Mouse (Mus musculus) hindbrain, embryonic 11.5 days (tissue): ENCODE results near the gene Olfr1324. TPM values are rescaled to one million over a fixed set of nuclear protein-coding genes. Genes with fewer than 3 reads are reported as not detected.
"Not testable (repeated sequence)": the region's sequence is repeated elsewhere in the genome, so short reads cannot be mapped to it uniquely, and the experiment has no call there.

Experiments
- ATAC-seq: fragments of 200-750 bp; cut with Nextera tagmentation; 2 replicates; pipeline ENCODE4 v1.8.0; 2017; ENCODE audit warnings: mild to moderate bottlenecking, moderate TSS enrichment, moderate library complexity; ENCODE audit not compliant: low FRiP score
- DNase-seq: peaks from one replicate; pipeline ENCODE4 v3.0.0-alpha.2; 2015; ENCODE audit warnings: low spot score
- H3K27ac ChIP-seq: fragments of 300-500 bp; sonication (generic); 2 replicates; pipeline ENCODE4 v1.5.1; 2014; ENCODE audit warnings: mild to moderate bottlenecking, low read depth, low read length
- H3K27me3 ChIP-seq: fragments of 300-500 bp; sonication (generic); 2 replicates; pipeline ENCODE4 v1.6.1; 2014; ENCODE audit warnings: mild to moderate bottlenecking, low read length, moderate library complexity, mixed read lengths; ENCODE audit not compliant: control insufficient read depth, insufficient read depth
- H3K36me3 ChIP-seq: fragments of 300-500 bp; sonication (generic); 2 replicates; pipeline ENCODE4 v1.6.1; 2014; ENCODE audit warnings: mild to moderate bottlenecking, low read length, moderate library complexity, mixed read lengths; ENCODE audit not compliant: control insufficient read depth, insufficient read depth
- H3K4me1 ChIP-seq: fragments of 300-500 bp; sonication (generic); replicated peaks from 2 replicates; pipeline ENCODE4 v1.6.1; 2014; ENCODE audit warnings: low read length, mixed read lengths; ENCODE audit not compliant: control insufficient read depth, insufficient read depth
- H3K4me2 ChIP-seq: fragments of 300-500 bp; sonication (generic); replicated peaks from 2 replicates; pipeline ENCODE4 v1.6.1; 2014; ENCODE audit warnings: mild to moderate bottlenecking, low read depth, low read length
- H3K4me3 ChIP-seq: fragments of 300-500 bp; sonication (generic); 2 replicates; pipeline ENCODE4 v1.5.1; 2014; ENCODE audit warnings: low read depth, low read length
- H3K9ac ChIP-seq: fragments of 300-500 bp; sonication (generic); 2 replicates; pipeline ENCODE4 v1.6.1; 2014; ENCODE audit warnings: low read depth, low read length
- H3K9me3 ChIP-seq: fragments of 300-500 bp; sonication (generic); 2 replicates; pipeline ENCODE4 v1.6.1; 2016; ENCODE audit warnings: low read length; ENCODE audit not compliant: control insufficient read depth
- WGBS: fragments of 180-500 bp; shearing (Covaris S2); extraction: QIAGEN DNeasy Blood & Tissue Kit; methylation state at CpG from one replicate; pipeline ENCODE4 v1.1.7; 2014; 5-methylcytosine and 5-hydroxymethylcytosine counted together
- polyA plus RNA-seq: library from polyadenylated mRNA; unstranded; fragments of >200 nt; fragmentation: Nextera tagmentation; extraction: Ambion mirVana; gene quantifications from 2 replicates; pipeline ENCODE4 v1.2.1, GENCODE M21; 2014

The Olfr1324 gene
- polyA plus RNA-seq, 1 experiment from 2014 or later = not detected

DNA sequence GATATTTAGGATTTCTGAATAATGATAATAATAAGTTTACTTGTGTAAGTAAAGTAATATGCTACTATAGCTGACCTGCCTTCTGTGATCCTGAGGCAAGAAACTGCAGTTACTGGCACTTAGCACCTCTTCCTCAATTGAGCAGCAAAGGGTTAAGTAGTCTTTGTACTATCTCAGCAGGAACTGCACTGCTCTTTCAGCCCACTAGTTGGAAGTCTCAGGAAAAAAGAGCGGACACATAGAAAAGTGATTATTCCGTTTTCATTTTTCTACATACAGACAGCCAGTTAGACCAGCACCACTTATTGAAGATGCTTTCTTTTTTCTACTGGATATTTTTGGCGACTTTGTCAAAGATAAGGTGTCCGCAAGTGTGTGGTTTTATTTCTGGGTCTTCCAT, 37.7 kb downstream of the Olfr1324 start:
- H3K4me2 ChIP-seq, H3K4me1 ChIP-seq, H3K27me3 ChIP-seq, DNase-seq, H3K9ac ChIP-seq, H3K9me3 ChIP-seq, H3K36me3 ChIP-seq, ATAC-seq, H3K27ac ChIP-seq, H3K4me3 ChIP-seq: not testable (repeated sequence)
- WGBS = 82% methylated on average over 4 of the region's 4 CpGs

DNA sequence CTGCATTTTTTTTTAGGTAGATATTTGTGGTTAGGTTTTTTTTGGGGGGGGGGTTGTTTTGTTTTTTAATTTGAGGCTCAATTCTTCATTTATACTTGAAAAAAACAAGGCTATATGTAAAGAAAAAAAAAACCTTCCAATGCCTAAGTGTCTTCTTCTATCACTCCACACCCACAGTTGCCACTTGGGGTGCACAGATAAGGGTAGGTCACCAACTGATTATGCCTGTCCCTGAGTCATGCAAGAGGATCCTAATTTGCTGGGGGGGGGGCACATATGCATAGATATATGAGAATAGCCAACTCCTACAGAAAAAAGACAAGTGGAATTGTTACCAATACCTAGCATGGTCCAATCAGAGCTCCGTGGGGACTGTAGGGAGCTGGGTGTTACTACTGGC, 53.3 kb downstream of the Olfr1324 start:
- Histone ChIP-seq H3K27ac (no peak overlapping the region), H3K4me2 (no peak overlapping the region), H3K9ac (no peak overlapping the region), H3K4me3 (no peak overlapping the region), H3K9me3 (no peaks in the 10 kb centered on the region), H3K4me1 (no peaks in the 10 kb centered on the region), H3K27me3 (no peaks in the 10 kb centered on the region), H3K36me3 (no peaks in the 10 kb centered on the region)
- ATAC-seq (no peak), DNase-seq (no peak)
- 100% methylated on average over 1 of the region's 1 CpGs for WGBS
